Mouse (Mus musculus) ovary, postnatal 10 days (tissue): ENCODE results near the gene AB124611.
"Not testable (repeated sequence)": the region's sequence is repeated elsewhere in the genome, so short reads cannot be mapped to it uniquely, and the experiment has no call there.

Experiments
- DNase-seq: peaks from one replicate; pipeline ENCODE4 v3.0.0; 2022; ENCODE audit warnings: low spot score

Gene AB124611

GRCm38 (mm10) chr9:21525937-21526633, at the start of gene AB124611:
Gene AB124611, plus strand, starts transcription at chr9:21526176.
- no peak for DNase-seq

GRCm38 (mm10) chr9:21477707-21478106, 48.3 kb upstream of the AB124611 start:
- DNase-seq, result no peak

GRCm38 (mm10) chr9:21484065-21484464, 41.9 kb upstream of the AB124611 start:
- DNase-seq, result no peak

- not testable (repeated sequence) for DNase-seq
These were observed 37.7 kb upstream of the AB124611 start for GRCm38 (mm10) chr9:21488246-21488645.

GRCm38 (mm10) chr9:21490696-21491095, 35.3 kb upstream of the AB124611 start:
- no peak for DNase-seq

GRCm38 (mm10) chr9:21493907-21494306, 32.1 kb upstream of the AB124611 start:
- no peak for DNase-seq

GRCm38 (mm10) chr9:21494726-21495125, 31.2 kb upstream of the AB124611 start:
- DNase-seq, result no peak

- no peak for DNase-seq
These were observed 29.5 kb upstream of the AB124611 start for GRCm38 (mm10) chr9:21496308-21497049.

- DNase-seq, result no peak
These were observed 28.9 kb upstream of the AB124611 start for GRCm38 (mm10) chr9:21497050-21497542.

- no peak for DNase-seq
These were observed 28.3 kb upstream of the AB124611 start for GRCm38 (mm10) chr9:21497664-21498063.

- no peak for DNase-seq
These were observed 27.6 kb upstream of the AB124611 start for GRCm38 (mm10) chr9:21498284-21498902.

- no peak for DNase-seq
These were observed 22.6 kb upstream of the AB124611 start for GRCm38 (mm10) chr9:21503352-21503751.

GRCm38 (mm10) chr9:21505767-21506166, 20.2 kb upstream of the AB124611 start:
- DNase-seq, result no peak

- no peak for DNase-seq
These were observed 18.1 kb upstream of the AB124611 start for GRCm38 (mm10) chr9:21507753-21508430.

- no peak for DNase-seq
These were observed 17.0 kb upstream of the AB124611 start for GRCm38 (mm10) chr9:21508871-21509404.

GRCm38 (mm10) chr9:21509772-21510688, 15.9 kb upstream of the AB124611 start, which contains the start of gene Tmed1:
Gene Tmed1, minus strand, starts transcription at chr9:21510252.
- DNase-seq, result peak; percentile 94

GRCm38 (mm10) chr9:21510689-21511015, 15.3 kb upstream of the AB124611 start:
- no peak for DNase-seq

GRCm38 (mm10) chr9:21511052-21511451, 14.9 kb upstream of the AB124611 start:
- DNase-seq, result no peak

- DNase-seq, result no peak
These were observed 12.5 kb upstream of the AB124611 start for GRCm38 (mm10) chr9:21513466-21513865.

- no peak for DNase-seq
These were observed 8.0 kb upstream of the AB124611 start for GRCm38 (mm10) chr9:21517947-21518495.

GRCm38 (mm10) chr9:21518690-21519089, 7.3 kb upstream of the AB124611 start:
- DNase-seq, result not testable (repeated sequence)
